Mouse (Mus musculus): ENCODE data around the gene Aldh9a1. TPM values are rescaled to one million over a fixed set of nuclear protein-coding genes. Genes with fewer than 3 reads are reported as not detected.
A peak's percentile ranks its signal among the peaks of the same experiment; 100 is the strongest.

Gene Aldh9a1
- polyA plus RNA-seq, 1 experiment from 2014 or later = 35.7 TPM

DNA sequence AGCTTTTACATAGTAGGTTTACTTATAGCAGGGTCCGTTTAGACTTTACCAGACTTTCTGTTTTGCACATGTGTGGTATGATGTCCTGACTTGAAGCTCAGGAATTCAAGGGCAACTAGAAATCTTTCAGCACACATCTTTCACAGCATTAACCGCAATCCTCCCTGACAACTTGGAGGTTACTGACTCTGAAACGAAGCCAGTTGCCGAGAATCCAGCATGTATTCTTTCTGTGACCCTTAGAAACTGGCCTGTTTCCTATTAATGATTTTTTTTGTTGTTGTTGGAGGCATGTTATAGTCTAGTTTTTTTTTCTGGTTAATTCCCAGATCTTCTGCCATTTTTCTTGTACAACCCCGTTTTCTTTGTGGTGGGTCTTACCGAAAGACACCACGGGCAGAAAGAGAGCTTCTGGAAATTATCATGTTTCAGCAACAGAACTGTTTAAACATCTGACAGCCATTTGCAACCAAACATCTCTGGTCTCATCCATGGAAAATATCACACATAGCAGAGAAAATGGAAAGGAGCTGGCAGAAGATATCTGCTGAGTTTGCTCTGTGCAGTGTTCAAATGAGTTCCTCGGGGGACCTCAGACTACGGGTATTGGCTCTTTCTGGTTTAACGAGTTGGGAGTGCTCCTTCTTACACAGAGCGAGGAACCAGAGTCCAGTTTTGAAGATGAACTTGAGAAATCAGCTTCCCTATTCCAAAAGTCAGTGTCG lies 62.4 kb downstream of the Aldh9a1 start:
- H3K27ac ChIP-seq (ENCODE audit: low read depth, low read length) = no peak overlapping the region
- ATAC-seq (replicated peaks; ENCODE audit: insufficient number of reproducible peaks, low FRiP score, low TSS enrichment) = no peak

DNA sequence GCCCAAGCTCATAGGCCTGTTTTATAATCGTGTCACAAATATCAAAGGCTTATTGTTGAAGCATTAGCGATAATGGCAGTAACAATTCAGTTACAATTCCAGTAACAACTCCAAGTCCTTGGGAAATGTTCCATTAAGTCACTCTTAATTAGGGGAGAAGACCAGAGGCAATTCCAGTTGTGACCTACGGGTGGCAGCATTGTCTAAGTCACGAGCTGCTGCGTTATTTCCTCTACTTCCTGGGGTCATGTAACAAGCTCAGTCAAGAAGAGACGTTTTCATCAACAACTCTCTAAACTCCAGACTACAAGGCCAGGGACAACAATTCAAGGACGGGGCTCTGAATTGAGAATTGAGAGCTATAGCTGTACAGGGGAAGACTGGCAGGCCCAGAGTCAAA lies 65.1 kb downstream of the Aldh9a1 start:
- 7% methylated on average over 7 of the region's 7 CpGs for WGBS (ENCODE audit: insufficient replicate concordance)
- H3K4me3 ChIP-seq (ENCODE audit: low read depth, low read length) = no peak overlapping the region
- H3K27me3 ChIP-seq (ENCODE audit: control insufficient read depth, insufficient read depth, low read length) = 0 out of 2 replicates have a peak, but pooled peaks cover 2% of the 10 kb centered on the region

More for the DNA sequence above, 62.4 kb downstream of the Aldh9a1 start:
- WGBS (ENCODE audit: insufficient replicate concordance) = 69% methylated on average over 12 of the region's 12 CpGs
- no peaks in the 10 kb centered on the region for H3K9me3 ChIP-seq (replicated peaks; ENCODE audit: control insufficient read depth, low read length)
- no peak overlapping the region for H3K4me3 ChIP-seq (ENCODE audit: low read depth, low read length)
- H3K4me1 ChIP-seq (ENCODE audit: control insufficient read depth, insufficient read depth, low read length) = no peaks in the 10 kb centered on the region
- H3K27me3 ChIP-seq (ENCODE audit: control insufficient read depth, insufficient read depth, low read length) = peaks cover 5% of the 10 kb centered on the region
- H3K4me2 ChIP-seq = no peak overlapping the region
- H3K9ac ChIP-seq (ENCODE audit: low read depth, low read length) = no peak overlapping the region
- H3K36me3 ChIP-seq (ENCODE audit: control insufficient read depth, insufficient read depth, low read length) = no peaks in the 10 kb centered on the region

More for the DNA sequence above, 65.1 kb downstream of the Aldh9a1 start:
- Histone ChIP-seq H3K36me3 (ENCODE audit: control insufficient read depth, insufficient read depth, low read length) (no peaks in the 10 kb centered on the region), H3K9ac (ENCODE audit: low read depth, low read length) (no peak overlapping the region), H3K4me1 (ENCODE audit: control insufficient read depth, insufficient read depth, low read length) (no peaks in the 10 kb centered on the region), H3K4me2 (no peak overlapping the region), H3K9me3 (replicated peaks; ENCODE audit: control insufficient read depth, low read length) (no peaks in the 10 kb centered on the region), H3K27ac (ENCODE audit: low read depth, low read length) (no peak overlapping the region)
- ATAC-seq (replicated peaks; ENCODE audit: insufficient number of reproducible peaks, low FRiP score, low TSS enrichment) = no peak

Small RNA genes within 50 kb of the gene (microRNA-seq; reads per million reads assigned to microRNA genes)
- 7.5 reads per million, percentile 44 among the genes with 10 or more reads in this experiment for gene Gm25911 (ENCODE audit: borderline number of aligned reads)

Other genes with a start within 250 kb of the Aldh9a1 start
- gene Uck2, start 64.7 kb upstream of the Aldh9a1 start, polyA plus RNA-seq (2014; fragmentation: Nextera tagmentation; extraction: Ambion mirVana) = 66.6 and 71.2 TPM in 2 replicates
- gene Tmco1, start 41.6 kb upstream of the Aldh9a1 start, polyA plus RNA-seq (2014; fragmentation: Nextera tagmentation; extraction: Ambion mirVana) = 96.1 and 98.9 TPM in 2 replicates
- 179 and 182 TPM in 2 replicates for gene Mgst3, start 43.9 kb downstream of the Aldh9a1 start, polyA plus RNA-seq (2014; fragmentation: Nextera tagmentation; extraction: Ambion mirVana)
- gene Lrrc52, start 116.8 kb downstream of the Aldh9a1 start, polyA plus RNA-seq (2014; fragmentation: Nextera tagmentation; extraction: Ambion mirVana) = not detected in 2 replicates
- gene Rxrg, start 248.4 kb downstream of the Aldh9a1 start, polyA plus RNA-seq (2014; fragmentation: Nextera tagmentation; extraction: Ambion mirVana) = 2.2 and 3.4 TPM in 2 replicates

Measured in heart, embryonic 11.5 days (tissue).